Mouse (Mus musculus): Measurements from ENCODE around the gene Olfr46. TPM values are rescaled to one million over a fixed set of nuclear protein-coding genes. Genes with fewer than 3 reads are reported as not detected.

Gene Olfr46
- total and polyA plus RNA-seq, 3 experiments: not detected

DNA sequence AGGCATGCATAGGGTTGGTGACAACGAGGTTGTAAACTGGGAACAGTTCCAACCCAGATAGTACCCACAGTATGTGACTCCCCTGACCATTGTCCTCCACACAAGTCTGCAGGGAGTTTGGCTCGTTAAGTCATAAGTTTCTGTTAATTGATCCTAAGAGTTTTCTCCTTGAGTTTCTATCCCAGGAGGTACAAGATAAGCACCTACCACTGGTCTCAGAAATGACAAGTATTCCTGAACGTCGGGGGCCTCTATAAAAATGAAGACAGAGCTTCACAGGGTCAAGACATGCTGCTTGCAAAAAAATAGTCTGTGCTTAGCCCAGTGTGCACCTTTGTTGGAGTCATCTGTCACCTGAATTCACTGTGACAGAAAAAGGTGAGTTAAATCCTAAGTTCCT lies 58.6 kb downstream of the Olfr46 start, which contains the start of gene Olfr539:
Olfr539 (plus strand) TSS at position 301 of the 400 bp plus-strand sequence.
- Histone ChIP-seq H3K27ac (ENCODE audit: insufficient read depth, low read depth) (no peak within 1 kb of the TSS), H3K9ac (ENCODE audit: insufficient read depth, low read depth) (no peak within 1 kb of the TSS), H3K36me3 (replicated peaks in 1 of 2; ENCODE audit: control insufficient read depth in 1 of 2, insufficient read depth in 1 of 2, low read length in 1 of 2) (no peaks in the 10 kb centered on the region), H3K79me2 (replicated peaks; ENCODE audit: control insufficient read depth, extremely low read depth, insufficient read depth, poor library complexity, severe bottlenecking) (no peaks in the 10 kb centered on the region), H3K9me3 (replicated peaks; ENCODE audit: low read length) (no peaks in the 10 kb centered on the region), H3K4me3 (replicated peaks in 1 of 3; ENCODE audit: low read depth in 2 of 3, low read length in 2 of 3, poor library complexity in 1 of 3) (no peak within 1 kb of the TSS), H3K4me2 (ENCODE audit: insufficient read depth, low read depth, poor library complexity, severe bottlenecking) (no peak within 1 kb of the TSS), H3K27me3 (replicated peaks) (peaks cover 48% of the 10 kb centered on the region), H3K4me1 (ENCODE audit: control insufficient read depth in 1 of 2, insufficient read depth in 2 of 2) (no peaks in the 10 kb centered on the region)
- dilution Hi-C loops (cut with MboI; ENCODE audit: extremely low pct_ligation_motif_present, extremely low pct_unique_long_range_greater_than_20kb, low sequenced_read_pairs) (no loop called here), in situ Hi-C loops (cut with MboI; ENCODE audit: low pct_ligation_motif_present, low pct_unique_long_range_greater_than_20kb, low sequenced_read_pairs) (no loop called here)
- TF ChIP-seq JUND (conservative IDR thresholded peaks at IDR 0.05; ENCODE audit: low read depth, low read length) (no peak), E2F4 (IDR thresholded peaks at IDR 0.05; ENCODE audit: insufficient replicate concordance, low read depth, low read length) (no peak), USF2 (conservative IDR thresholded peaks at IDR 0.05; ENCODE audit: low read depth, low read length) (no peak)
- DNase-seq (ENCODE audit: extremely low read depth): no peak

Other genes with a start within 250 kb of the Olfr46 start
- not detected in 2 replicates for gene Olfr60, start 239.6 kb upstream of the Olfr46 start, total RNA-seq (2012; rRNA removed)
- gene Olfr60, start 239.6 kb upstream of the Olfr46 start, total RNA-seq (2014; rRNA removed): not detected in 2 replicates
- not detected in 2 replicates for gene Olfr60, start 239.6 kb upstream of the Olfr46 start, polyA plus RNA-seq (2012; ENCODE audit: insufficient read length, low read depth)
- gene Olfr530, start 224.9 kb upstream of the Olfr46 start, total RNA-seq (2012; rRNA removed): not detected in 2 replicates
- not detected in 2 replicates for gene Olfr530, start 224.9 kb upstream of the Olfr46 start, total RNA-seq (2014; rRNA removed)
- gene Olfr530, start 224.9 kb upstream of the Olfr46 start, polyA plus RNA-seq (2012; ENCODE audit: insufficient read length, low read depth): not detected in 2 replicates
- gene Olfr531, start 198.4 kb upstream of the Olfr46 start, total RNA-seq (2012; rRNA removed): not detected in 2 replicates
- gene Olfr531, start 198.4 kb upstream of the Olfr46 start, total RNA-seq (2014; rRNA removed): not detected in 2 replicates
- gene Olfr531, start 198.4 kb upstream of the Olfr46 start, polyA plus RNA-seq (2012; ENCODE audit: insufficient read length, low read depth): not detected in 2 replicates
- gene Olfr532, start 179.6 kb upstream of the Olfr46 start, total RNA-seq (2012; rRNA removed): not detected in 2 replicates
- not detected in 2 replicates for gene Olfr532, start 179.6 kb upstream of the Olfr46 start, total RNA-seq (2014; rRNA removed)
- gene Olfr532, start 179.6 kb upstream of the Olfr46 start, polyA plus RNA-seq (2012; ENCODE audit: insufficient read length, low read depth): not detected in 2 replicates
- gene Olfr533, start 137.9 kb upstream of the Olfr46 start, total RNA-seq (2012; rRNA removed): not detected in 2 replicates
- gene Olfr533, start 137.9 kb upstream of the Olfr46 start, total RNA-seq (2014; rRNA removed): not detected in 2 replicates
- not detected in 2 replicates for gene Olfr533, start 137.9 kb upstream of the Olfr46 start, polyA plus RNA-seq (2012; ENCODE audit: insufficient read length, low read depth)
- not detected in 2 replicates for gene Olfr535, start 117.1 kb upstream of the Olfr46 start, total RNA-seq (2012; rRNA removed)
- gene Olfr535, start 117.1 kb upstream of the Olfr46 start, total RNA-seq (2014; rRNA removed): not detected in 2 replicates
- not detected in 2 replicates for gene Olfr535, start 117.1 kb upstream of the Olfr46 start, polyA plus RNA-seq (2012; ENCODE audit: insufficient read length, low read depth)
- gene Olfr536, start 93.9 kb upstream of the Olfr46 start, total RNA-seq (2012; rRNA removed): not detected in 2 replicates
- not detected in 2 replicates for gene Olfr536, start 93.9 kb upstream of the Olfr46 start, total RNA-seq (2014; rRNA removed)
- gene Olfr536, start 93.9 kb upstream of the Olfr46 start, polyA plus RNA-seq (2012; ENCODE audit: insufficient read length, low read depth): not detected in 2 replicates
- not detected in 2 replicates for gene Olfr538, start 33.4 kb upstream of the Olfr46 start, total RNA-seq (2012; rRNA removed)
- not detected in 2 replicates for gene Olfr538, start 33.4 kb upstream of the Olfr46 start, total RNA-seq (2014; rRNA removed)
- not detected in 2 replicates for gene Olfr538, start 33.4 kb upstream of the Olfr46 start, polyA plus RNA-seq (2012; ENCODE audit: insufficient read length, low read depth)
- gene Olfr61, start 27.7 kb downstream of the Olfr46 start, total RNA-seq (2012; rRNA removed): not detected in 2 replicates
- gene Olfr61, start 27.7 kb downstream of the Olfr46 start, total RNA-seq (2014; rRNA removed): not detected in 2 replicates
- gene Olfr61, start 27.7 kb downstream of the Olfr46 start, polyA plus RNA-seq (2012; ENCODE audit: insufficient read length, low read depth): not detected in 2 replicates
- not detected in 2 replicates for gene Olfr53, start 45.2 kb downstream of the Olfr46 start, total RNA-seq (2012; rRNA removed)
- gene Olfr53, start 45.2 kb downstream of the Olfr46 start, total RNA-seq (2014; rRNA removed): not detected in 2 replicates
- not detected in 2 replicates for gene Olfr53, start 45.2 kb downstream of the Olfr46 start, polyA plus RNA-seq (2012; ENCODE audit: insufficient read length, low read depth)
- not detected in 2 replicates for gene Olfr539, start 58.7 kb downstream of the Olfr46 start, total RNA-seq (2012; rRNA removed)
- not detected in 2 replicates for gene Olfr539, start 58.7 kb downstream of the Olfr46 start, total RNA-seq (2014; rRNA removed)
- not detected in 2 replicates for gene Olfr539, start 58.7 kb downstream of the Olfr46 start, polyA plus RNA-seq (2012; ENCODE audit: insufficient read length, low read depth)
- gene Olfr45, start 80.7 kb downstream of the Olfr46 start, total RNA-seq (2012; rRNA removed): not detected in 2 replicates
- not detected in 2 replicates for gene Olfr45, start 80.7 kb downstream of the Olfr46 start, total RNA-seq (2014; rRNA removed)
- gene Olfr45, start 80.7 kb downstream of the Olfr46 start, polyA plus RNA-seq (2012; ENCODE audit: insufficient read length, low read depth): not detected in 2 replicates
- not detected in 2 replicates for gene Olfr541, start 96.0 kb downstream of the Olfr46 start, total RNA-seq (2012; rRNA removed)
- not detected in 2 replicates for gene Olfr541, start 96.0 kb downstream of the Olfr46 start, total RNA-seq (2014; rRNA removed)
- gene Olfr541, start 96.0 kb downstream of the Olfr46 start, polyA plus RNA-seq (2012; ENCODE audit: insufficient read length, low read depth): not detected in 2 replicates
- gene Cyp2e1, start 162.5 kb downstream of the Olfr46 start, total RNA-seq (2012; rRNA removed): not detected in 2 replicates
- gene Cyp2e1, start 162.5 kb downstream of the Olfr46 start, total RNA-seq (2014; rRNA removed): not detected in 2 replicates
- not detected in 2 replicates for gene Cyp2e1, start 162.5 kb downstream of the Olfr46 start, polyA plus RNA-seq (2012; ENCODE audit: insufficient read length, low read depth)
- not detected in 2 replicates for gene Syce1, start 186.6 kb downstream of the Olfr46 start, total RNA-seq (2012; rRNA removed)
- not detected in 2 replicates for gene Syce1, start 186.6 kb downstream of the Olfr46 start, total RNA-seq (2014; rRNA removed)
- gene Syce1, start 186.6 kb downstream of the Olfr46 start, polyA plus RNA-seq (2012; ENCODE audit: insufficient read length, low read depth): not detected in 2 replicates
- gene Zfp941, start 220.9 kb downstream of the Olfr46 start, total RNA-seq (2012; rRNA removed): 0.29 and 0.34 TPM in 2 replicates
- not detected in 2 replicates for gene Zfp941, start 220.9 kb downstream of the Olfr46 start, total RNA-seq (2014; rRNA removed)
- gene Zfp941, start 220.9 kb downstream of the Olfr46 start, polyA plus RNA-seq (2012; ENCODE audit: insufficient read length, low read depth): not detected in 2 replicates
- gene Urah, start 233.7 kb downstream of the Olfr46 start, total RNA-seq (2012; rRNA removed): not detected in 2 replicates
- gene Urah, start 233.7 kb downstream of the Olfr46 start, total RNA-seq (2014; rRNA removed): not detected in 2 replicates
- gene Urah, start 233.7 kb downstream of the Olfr46 start, polyA plus RNA-seq (2012; ENCODE audit: insufficient read length, low read depth): not detected in 2 replicates
- not detected in 2 replicates for gene Scgb1c1, start 244.3 kb downstream of the Olfr46 start, total RNA-seq (2012; rRNA removed)
- not detected in 2 replicates for gene Scgb1c1, start 244.3 kb downstream of the Olfr46 start, total RNA-seq (2014; rRNA removed)
- gene Scgb1c1, start 244.3 kb downstream of the Olfr46 start, polyA plus RNA-seq (2012; ENCODE audit: insufficient read length, low read depth): not detected in 2 replicates
- gene Odf3, start 246.5 kb downstream of the Olfr46 start, total RNA-seq (2012; rRNA removed): not detected in 2 replicates
- gene Odf3, start 246.5 kb downstream of the Olfr46 start, total RNA-seq (2014; rRNA removed): not detected in 2 replicates
- gene Odf3, start 246.5 kb downstream of the Olfr46 start, polyA plus RNA-seq (2012; ENCODE audit: insufficient read length, low read depth): not detected in 2 replicates

Data from CH12.LX (cell line).